Mouse (Mus musculus): ENCODE data around the gene Klk5.

The Klk5 gene

DNA sequence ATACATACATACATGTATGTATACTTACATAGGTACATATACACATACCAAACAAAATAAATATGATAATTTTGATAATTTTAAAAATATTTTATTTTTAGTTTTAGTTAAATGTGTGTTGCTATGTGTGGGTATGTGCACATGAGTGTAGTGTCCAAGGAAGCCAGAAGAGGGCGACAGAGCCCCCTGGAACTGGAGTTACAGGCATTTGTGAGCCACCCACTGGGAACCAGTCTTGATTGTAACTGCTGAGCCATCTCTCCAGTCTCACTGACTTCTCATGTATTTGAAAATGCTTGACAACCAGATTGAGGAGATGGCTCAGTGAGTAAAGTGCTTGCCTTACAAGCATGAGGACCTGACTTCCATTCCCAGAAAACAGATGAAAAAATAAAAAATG is 36.5 kb downstream of the Klk5 start:
- DNase-seq, result no peak

DNA sequence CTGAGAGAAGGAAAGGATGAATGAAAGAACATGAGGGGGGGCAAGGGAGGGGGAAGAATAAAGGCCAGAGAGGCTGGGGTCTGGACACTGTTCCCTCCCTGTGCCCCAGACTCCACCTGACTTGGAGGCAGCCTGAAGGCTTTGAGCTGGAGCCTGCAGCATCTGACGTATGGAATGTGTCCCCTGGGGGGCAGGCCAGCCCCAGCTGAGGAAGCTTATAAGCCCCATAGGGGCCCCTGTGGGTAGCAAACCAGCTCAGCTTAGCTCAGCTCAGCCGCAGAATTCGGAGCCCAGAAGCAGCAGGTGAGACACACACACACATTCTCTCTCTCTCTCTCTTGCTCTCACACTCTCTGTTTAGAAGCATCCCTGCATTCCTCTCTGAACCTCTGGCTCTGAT is 39.1 kb downstream of the Klk5 start, which contains the start of gene Klk4:
Gene Klk4, plus strand, starts transcription at position 249 of the 400 bp plus-strand sequence.
- DNase-seq, result no peak

DNA sequence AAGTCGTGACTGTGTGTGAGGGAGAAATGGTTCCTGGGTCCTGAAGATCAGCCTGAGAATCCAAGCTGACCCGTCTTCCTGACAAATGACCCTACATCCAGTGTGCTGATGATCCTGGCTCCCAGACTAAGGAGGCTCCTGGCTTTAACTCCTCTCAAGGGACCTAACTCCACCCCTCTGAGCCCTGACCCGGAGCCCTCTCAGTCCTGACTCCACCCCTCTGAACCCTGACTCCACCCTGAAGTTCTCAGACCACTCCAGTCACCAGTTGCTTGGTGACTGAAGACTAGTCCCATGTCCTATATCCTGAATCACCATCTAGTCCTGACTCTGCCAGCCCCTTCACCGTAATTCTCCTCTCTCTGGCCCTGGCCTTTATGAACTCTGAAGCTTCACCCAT is 40.6 kb downstream of the Klk5 start:
- no peak for DNase-seq

DNA sequence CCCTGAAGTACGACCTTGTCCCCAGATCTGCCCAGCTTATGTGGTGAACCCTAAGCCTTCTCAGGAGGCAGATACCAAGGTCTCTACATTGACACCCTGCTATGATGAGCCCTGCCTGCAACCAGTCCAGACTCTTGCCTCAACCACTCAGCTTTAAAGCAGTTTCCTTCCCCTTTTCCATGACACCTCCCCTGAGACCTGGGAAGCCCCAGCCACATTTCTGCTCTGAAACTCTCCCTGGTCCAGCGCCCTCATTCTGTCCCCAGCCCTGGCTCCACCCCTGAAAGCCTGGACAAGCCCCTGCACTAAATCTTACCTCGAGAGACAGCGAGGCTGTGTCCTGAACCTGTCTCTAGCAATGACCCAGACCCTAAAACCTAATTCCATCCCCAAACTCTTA is 41.0 kb downstream of the Klk5 start:
- no peak for DNase-seq

DNA sequence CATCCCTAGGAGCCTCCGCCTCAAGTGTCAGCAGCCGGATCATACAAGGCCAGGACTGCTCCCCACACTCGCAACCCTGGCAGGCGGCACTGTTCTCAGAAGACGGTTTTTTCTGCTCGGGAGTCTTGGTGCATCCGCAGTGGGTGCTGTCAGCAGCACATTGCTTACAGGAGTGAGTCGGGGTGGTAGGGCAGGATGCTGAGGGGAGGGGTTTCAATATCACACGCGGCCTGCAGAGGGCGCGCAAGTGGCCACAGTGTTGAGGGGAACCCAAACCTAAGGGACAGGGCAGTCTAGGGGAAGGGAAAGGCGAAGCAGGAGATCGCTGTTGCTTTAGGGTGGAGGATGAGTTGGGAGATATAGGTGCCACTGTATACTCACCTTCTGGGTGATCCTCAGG is 41.8 kb downstream of the Klk5 start:
- DNase-seq, result peak; percentile 65 to 66

DNA sequence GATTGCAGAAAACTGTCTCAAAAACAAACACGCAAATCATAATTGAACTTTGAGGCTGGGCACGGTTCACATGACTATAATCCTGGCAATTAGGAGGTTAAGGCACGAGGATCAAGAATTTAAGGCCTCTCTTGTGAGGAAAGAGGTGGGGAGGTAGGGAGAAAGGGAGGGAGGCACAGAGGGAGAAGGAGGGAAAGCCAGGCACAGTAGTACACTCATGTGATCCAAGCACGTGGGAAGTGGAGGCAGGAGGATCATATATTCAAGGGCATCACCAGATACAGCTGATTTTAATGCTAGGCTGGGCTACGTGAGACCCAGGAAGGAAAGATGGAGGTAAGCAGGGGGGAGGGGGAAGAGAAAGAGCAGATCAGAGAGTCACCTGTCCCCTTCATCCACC is 49.6 kb downstream of the Klk5 start:
- no peak for DNase-seq

DNA sequence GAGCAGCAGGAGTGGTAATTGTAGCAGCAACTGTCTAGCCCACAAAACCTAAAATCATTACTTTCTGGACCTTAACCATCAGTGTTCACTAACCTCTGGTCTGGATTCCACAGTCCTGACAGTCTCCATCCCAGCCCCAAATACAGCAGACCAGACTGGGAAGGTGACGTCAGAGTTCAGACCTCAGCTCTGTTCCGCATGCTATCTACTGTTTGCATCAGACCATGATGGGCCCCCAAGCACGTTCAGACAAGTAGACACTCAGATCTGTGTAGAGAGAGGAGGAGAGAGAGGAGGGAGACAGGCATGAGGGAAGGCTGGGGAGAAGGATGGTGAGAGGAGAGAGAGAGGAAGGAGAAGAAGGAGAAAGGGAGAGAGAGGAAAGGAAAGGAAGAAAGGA is 50.0 kb downstream of the Klk5 start:
- DNase-seq, result no peak

DNA sequence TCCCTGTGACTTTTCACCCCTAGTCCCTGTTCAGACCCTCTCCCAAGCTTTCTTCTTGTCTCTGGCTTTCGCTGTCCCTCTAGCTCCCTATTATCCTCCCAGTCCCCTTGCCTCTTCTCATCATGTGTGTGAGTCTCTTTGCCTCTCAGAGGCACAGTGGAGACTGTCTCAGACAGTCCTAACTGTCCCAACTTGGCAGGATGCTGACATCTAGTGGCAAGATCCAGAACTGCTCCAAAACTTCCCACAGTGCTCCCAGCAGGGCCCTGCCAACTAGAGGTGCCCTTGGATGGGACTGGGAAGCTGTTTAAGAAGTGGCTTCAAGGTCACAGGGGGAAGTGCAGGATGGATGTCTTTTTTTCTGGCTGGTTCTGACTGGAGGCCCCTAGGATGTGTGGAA is 53.1 kb downstream of the Klk5 start:
- peak; percentile 88 to 89 for DNase-seq
